8 mouse cellular contexts compared by ENCODE assay signal in genomic region chr7:138846502-138846991, GRCm38 (mm10). TPM values are rescaled to one million over a fixed set of nuclear protein-coding genes. Genes with fewer than 3 reads are reported as not detected.
DNase-seq lines count a peak whose midpoint lies in the region; ATAC-seq and TF ChIP-seq lines count a peak whose summit lies in the region.

No protein-coding gene starts in this region.

- TF ChIP-seq EP300 in CH12.LX (IDR thresholded peaks at IDR 0.05; ENCODE audit: low read length) = no peak

- in situ Hi-C loops in CH12.LX (cut with MboI; ENCODE audit: low pct_ligation_motif_present, low pct_unique_long_range_greater_than_20kb, low sequenced_read_pairs) = loop anchor here (25.0 kb wide), 1 partner anchor 1359 kb away; no protein-coding TSS in a partner anchor

- no peak for TF ChIP-seq RAD21 in CH12.LX (IDR thresholded peaks at IDR 0.05; ENCODE audit: low read depth, low read length)

- peak overlapping the region; percentile 59 for H3K27ac ChIP-seq in kidney, adult 2 months (ENCODE audit: insufficient read depth, low read depth, low read length)
- peak overlapping the region; percentile 15; the same call in 1 of the 2 replicates for H3K27ac ChIP-seq in CH12.LX (ENCODE audit: insufficient read depth, low read depth)
- peak overlapping the region; percentile 92 for H3K27ac ChIP-seq in embryonic facial prominence, embryonic 12.5 days

- no peak for TF ChIP-seq CTCF in kidney, adult 2 months (conservative IDR thresholded peaks at IDR 0.05; ENCODE audit: insufficient read depth, insufficient read length, low read depth, low read length)
- no peak for TF ChIP-seq CTCF in CH12.LX (conservative IDR thresholded peaks at IDR 0.05 in 1 of 2, IDR thresholded peaks at IDR 0.05 in 1 of 2; ENCODE audit: low read depth in 2 of 2, low read length in 2 of 2)

- H3K27me3 ChIP-seq in kidney, adult 2 months (replicated peaks; ENCODE audit: control insufficient read depth, insufficient read depth, low read length) = no peaks in the 10 kb centered on the region
- no peaks in the 10 kb centered on the region for H3K27me3 ChIP-seq in CH12.LX (replicated peaks)
- H3K27me3 ChIP-seq in embryonic facial prominence, embryonic 12.5 days = no peaks in the 10 kb centered on the region

- WGBS in kidney, adult 2 months = under 1% methylated on average over 61 of the region's 61 CpGs
- WGBS in embryonic facial prominence, embryonic 12.5 days = under 1% methylated on average over 49 of the region's 61 CpGs

- DNase-seq in kidney, adult 2 months = no peak
- no peak for DNase-seq in kidney, adult 11 months
- DNase-seq in CH12.LX (ENCODE audit: extremely low read depth) = no peak
- no peak for DNase-seq in natural killer cell, adult 2 months (ENCODE audit: low spot score in 2 of 2)
- DNase-seq in urinary bladder, postnatal 36 days (ENCODE audit: low spot score in 2 of 2) = no peak

- H3K4me3 ChIP-seq in kidney, adult 2 months (ENCODE audit: insufficient read depth, low read depth, low read length) = peak overlapping the region; percentile 66
- H3K4me3 ChIP-seq in CH12.LX (replicated peaks in 1 of 3; ENCODE audit: low read depth in 2 of 3, low read length in 2 of 3, poor library complexity in 1 of 3) = peak overlapping the region; percentile 77 to 100 (median 96)
- peak overlapping the region; percentile 100 for H3K4me3 ChIP-seq in embryonic facial prominence, embryonic 12.5 days

- no peaks in the 10 kb centered on the region for H3K36me3 ChIP-seq in kidney, adult 2 months (ENCODE audit: control insufficient read depth, insufficient read depth, low read length)
- peaks cover 7 to 35% of the 10 kb centered on the region in 2 experiments for H3K36me3 ChIP-seq in CH12.LX (replicated peaks in 1 of 2; ENCODE audit: control insufficient read depth in 1 of 2, insufficient read depth in 1 of 2, low read length in 1 of 2)
- H3K36me3 ChIP-seq in embryonic facial prominence, embryonic 12.5 days = peaks cover 14% of the 10 kb centered on the region; the same call in 1 of the 2 replicates

- peak overlapping the region; percentile 98 for H3K9ac ChIP-seq in CH12.LX (ENCODE audit: insufficient read depth, low read depth)
- peak overlapping the region; percentile 98 for H3K9ac ChIP-seq in embryonic facial prominence, embryonic 12.5 days

- TF ChIP-seq POLR2A in kidney, adult 2 months (IDR thresholded peaks at IDR 0.05; ENCODE audit: low read depth, low read length) = no peak
- TF ChIP-seq POLR2A in CH12.LX (IDR thresholded peaks at IDR 0.05; ENCODE audit: low read depth, low read length) = no peak

- H3K4me2 ChIP-seq in CH12.LX (ENCODE audit: insufficient read depth, low read depth, poor library complexity, severe bottlenecking) = peak overlapping the region; percentile 85
- H3K4me2 ChIP-seq in embryonic facial prominence, embryonic 12.5 days (replicated peaks) = peak overlapping the region; percentile 90

- no peaks in the 10 kb centered on the region for H3K9me3 ChIP-seq in CH12.LX (replicated peaks; ENCODE audit: low read length)
- no peaks in the 10 kb centered on the region for H3K9me3 ChIP-seq in embryonic facial prominence, embryonic 12.5 days

- peak; percentile 82; the same call in 1 of the 2 replicates for ATAC-seq in embryonic facial prominence, embryonic 12.5 days (ENCODE audit: insufficient number of reproducible peaks, insufficient read depth, low FRiP score, low TSS enrichment)
- ATAC-seq in inflammation-experienced regulatory T-cells, adult 6 months = peak; percentile 6
- ATAC-seq in megakaryocyte-erythroid progenitor cell, adult 5-6 weeks (replicated peaks; ENCODE audit: low FRiP score, low TSS enrichment, poor library complexity, severe bottlenecking) = peak; percentile 23; the same call in 1 of the 2 replicates

- dilution Hi-C loops in CH12.LX (cut with MboI; ENCODE audit: extremely low pct_ligation_motif_present, extremely low pct_unique_long_range_greater_than_20kb, low sequenced_read_pairs) = no loop called here

- peaks cover 24% of the 10 kb centered on the region for H3K4me1 ChIP-seq in kidney, adult 2 months (ENCODE audit: control insufficient read depth, insufficient read depth, low read length)
- peaks cover 12 to 33% of the 10 kb centered on the region in 2 experiments for H3K4me1 ChIP-seq in CH12.LX (ENCODE audit: control insufficient read depth in 1 of 2, insufficient read depth in 2 of 2)
- H3K4me1 ChIP-seq in embryonic facial prominence, embryonic 12.5 days = peaks cover 30% of the 10 kb centered on the region

- H3K79me2 ChIP-seq in CH12.LX (replicated peaks; ENCODE audit: control insufficient read depth, extremely low read depth, insufficient read depth, poor library complexity, severe bottlenecking) = peaks cover 25% of the 10 kb centered on the region

TF ChIP-seq in CH12.LX, 34 proteins besides CTCF, POLR2A, EP300 and RAD21:
- TF ChIP-seq JUN (IDR thresholded peaks at IDR 0.05; ENCODE audit: insufficient read depth, low read depth, low read length) (no peak), BHLHE40 (IDR thresholded peaks at IDR 0.05; ENCODE audit: low read depth, low read length) (no peak), MEF2A (IDR thresholded peaks at IDR 0.05; ENCODE audit: borderline replicate concordance, low read depth, low read length) (no peak), USF1 (IDR thresholded peaks at IDR 0.05; ENCODE audit: low read depth, low read length) (no peak), POLR2AphosphoS2 (IDR thresholded peaks at IDR 0.05; ENCODE audit: low read depth, low read length) (no peak), HCFC1 (IDR thresholded peaks at IDR 0.05; ENCODE audit: low read depth, low read length) (no peak), TCF12 (IDR thresholded peaks at IDR 0.05; ENCODE audit: low read depth, low read length) (no peak), CHD2 (IDR thresholded peaks at IDR 0.05; ENCODE audit: low read length) (no peak), GABPA (IDR thresholded peaks at IDR 0.05; ENCODE audit: insufficient replicate concordance, low read depth, low read length) (no peak), KAT2A (IDR thresholded peaks at IDR 0.05; ENCODE audit: insufficient replicate concordance, low read length) (no peak)
TF ChIP-seq in CH12.LX: peak in this region for 0.

RNA-seq across cellular contexts. Expression of gene Mapk1ip1, which starts 0.5 kb away (rescaled TPM):
- polyA plus RNA-seq in kidney, adult 2 months (2012; rRNA removed) = 43.5 and 64.0 TPM in 2 replicates
- total RNA-seq in CH12.LX (2012; rRNA removed) (3.6 and 5.1 TPM in 2 replicates), CH12.LX (2014; rRNA removed) (3.2 and 4.2 TPM in 2 replicates)
- 5.2 and 6.6 TPM in 2 replicates for polyA plus RNA-seq in CH12.LX (2012; ENCODE audit: insufficient read length, low read depth)
- polyA plus RNA-seq in embryonic facial prominence, embryonic 12.5 days (2016; fragmentation: Nextera tagmentation; extraction: Ambion mirVana) = 12.6 and 14.4 TPM in 2 replicates
- polyA plus RNA-seq in inflammation-experienced regulatory T-cells, adult 6 months (2017; shearing (Covaris generic)) = 10 to 100 TPM in 2 of 3 experiments, 1 to 10 TPM in 1; 7.0 to 29.2 (median 24.1) TPM
- 8.1 and 24.0 TPM in 2 replicates for total RNA-seq in megakaryocyte-erythroid progenitor cell, adult 5-6 weeks (2014; fragmentation: Nextera tagmentation)
- total RNA-seq in megakaryocyte-erythroid progenitor cell, adult 5-6 weeks (2017) = 0.33 and 5.4 TPM in 2 replicates

RNA-seq across cellular contexts. Expression of gene Ppp2r2d, which starts 0.7 kb away (rescaled TPM):
- polyA plus RNA-seq in kidney, adult 2 months (2012; rRNA removed) = 24.2 and 24.3 TPM in 2 replicates
- 24.3 and 28.9 TPM in 2 replicates for total RNA-seq in CH12.LX (2012; rRNA removed)
- total RNA-seq in CH12.LX (2014; rRNA removed) = 54.1 and 56.3 TPM in 2 replicates
- polyA plus RNA-seq in CH12.LX (2012; ENCODE audit: insufficient read length, low read depth) = 39.6 and 46.0 TPM in 2 replicates
- polyA plus RNA-seq in embryonic facial prominence, embryonic 12.5 days (2016; fragmentation: Nextera tagmentation; extraction: Ambion mirVana) = 51.7 and 57.6 TPM in 2 replicates
- 10 to 100 TPM; 15.2 to 17.5 (median 16.9) TPM for polyA plus RNA-seq in inflammation-experienced regulatory T-cells, adult 6 months (2017; shearing (Covaris generic))
- 35.9 and 38.2 TPM in 2 replicates for total RNA-seq in megakaryocyte-erythroid progenitor cell, adult 5-6 weeks (2014; fragmentation: Nextera tagmentation)
- 36.1 and 38.2 TPM in 2 replicates for total RNA-seq in megakaryocyte-erythroid progenitor cell, adult 5-6 weeks (2017)

Comparison
In these comparisons a context has a peak if more than half of its experiments do, and no peak if none do; other contexts are left out.
1. H3K27ac ChIP-seq: peak in every context shown above with its lines; median percentile 92 in embryonic facial prominence, embryonic 12.5 days; 59 in kidney, adult 2 months; 15 in CH12.LX.
2. ATAC-seq: peak in every context shown above with its lines; median percentile 82 in embryonic facial prominence, embryonic 12.5 days; 23 in megakaryocyte-erythroid progenitor cell, adult 5-6 weeks; 6 in inflammation-experienced regulatory T-cells, adult 6 months.